Mouse (Mus musculus): ENCODE measurements at regions not wholly inside any gene's neighbourhood (a gene's known extent, or its start where the extent isn't known, plus 50 kb on each side); places are given as distances from the start of the nearest gene placed in this dataset.

DNA sequence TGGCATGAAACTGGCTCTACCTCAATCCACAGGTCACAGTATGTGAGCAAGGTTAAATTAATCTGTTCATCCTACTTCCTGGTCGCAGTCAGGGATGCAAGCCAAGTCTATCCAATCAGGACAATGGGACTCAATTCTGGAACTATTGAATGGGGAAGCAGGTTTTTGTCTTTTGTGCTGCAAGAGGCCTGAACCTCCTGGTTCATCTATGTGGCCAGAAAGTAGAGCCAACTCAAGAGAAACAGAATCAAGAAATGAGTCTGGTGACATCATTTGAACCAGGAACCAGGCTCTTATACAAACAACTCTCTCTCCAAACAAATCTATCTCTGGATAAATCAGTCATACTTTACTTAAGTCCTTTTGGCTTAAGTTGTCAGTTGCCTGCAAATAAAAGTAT lies 294.7 kb upstream of the Usp25 start:
- DNase-seq (ENCODE audit: low read depth, low spot score): no peak

DNA sequence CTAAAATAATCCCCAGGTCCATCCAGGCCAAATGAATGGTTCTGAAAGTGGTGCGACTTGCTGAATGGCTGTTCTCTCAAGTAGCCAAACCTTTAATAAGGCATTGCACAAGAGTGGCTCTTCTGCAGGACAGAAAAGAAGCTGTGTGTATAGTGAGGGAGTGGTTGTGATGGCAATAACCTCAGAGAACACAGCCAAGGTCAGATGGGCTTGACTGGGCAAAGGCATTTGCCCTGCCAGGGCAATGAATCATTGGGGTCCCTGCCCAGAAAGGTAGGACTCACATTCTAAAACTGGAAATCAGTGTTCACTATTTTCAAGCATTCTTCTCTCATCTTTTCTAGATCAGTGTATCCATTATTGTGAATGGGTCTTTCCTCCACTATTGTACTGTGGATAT lies 295.4 kb upstream of the Usp25 start:
- no peak for DNase-seq (ENCODE audit: low read depth, low spot score)

DNA sequence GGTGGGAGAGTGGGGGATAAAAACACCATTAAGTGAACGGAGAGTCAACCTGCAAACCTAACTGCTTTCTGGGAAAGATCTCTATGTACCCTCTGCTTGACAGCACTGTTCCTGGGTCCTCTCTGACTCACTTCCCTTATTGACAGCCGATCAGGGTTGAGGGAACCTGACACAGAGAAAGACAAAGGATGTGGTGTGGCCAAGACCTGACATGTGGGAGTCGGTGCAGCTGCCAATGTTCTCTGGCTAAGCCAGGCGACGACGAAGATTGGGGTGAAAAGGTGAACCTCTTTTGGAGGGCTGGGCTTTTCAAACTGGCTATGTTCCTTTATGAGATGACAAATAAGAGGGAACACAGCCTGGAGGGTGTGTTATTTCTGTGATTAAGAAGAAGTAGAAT lies 318.6 kb upstream of the Usp25 start:
- peak; percentile 34 for DNase-seq (ENCODE audit: low read depth, low spot score)

DNA sequence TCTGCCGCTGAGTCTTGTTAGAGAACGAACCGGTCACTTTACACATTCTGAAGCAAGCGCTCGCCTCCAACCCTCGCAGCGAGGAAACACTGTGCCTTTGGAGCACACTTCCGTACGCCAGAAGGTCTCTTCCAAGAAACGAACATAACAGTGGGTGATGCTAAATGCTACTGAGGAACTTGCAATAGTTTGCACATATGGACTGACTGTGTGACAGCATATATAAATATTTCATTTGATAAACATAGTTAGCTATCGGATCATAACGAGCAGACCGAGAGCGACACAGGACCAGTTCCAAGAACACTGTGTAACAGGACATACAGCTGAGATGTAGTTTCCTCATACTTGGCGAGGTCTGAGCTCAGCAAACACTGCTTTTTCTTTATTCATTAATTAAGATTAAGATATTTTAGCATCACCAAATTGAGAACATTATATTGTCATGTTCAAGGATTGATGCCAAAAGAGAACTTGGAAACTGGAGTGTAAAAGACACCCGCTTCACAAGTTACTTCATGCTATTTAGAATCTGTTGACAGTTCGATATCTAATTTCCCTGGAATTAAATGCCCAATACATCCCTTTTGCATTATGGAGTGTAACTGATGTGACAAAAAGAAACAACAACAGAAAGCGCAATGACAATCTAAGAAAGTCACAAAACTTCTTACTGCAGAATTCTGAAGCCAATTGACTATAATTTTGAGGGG lies 314.3 kb upstream of the Nrip1 start:
- DNase-seq (ENCODE audit: low read depth, low spot score): no peak

DNA sequence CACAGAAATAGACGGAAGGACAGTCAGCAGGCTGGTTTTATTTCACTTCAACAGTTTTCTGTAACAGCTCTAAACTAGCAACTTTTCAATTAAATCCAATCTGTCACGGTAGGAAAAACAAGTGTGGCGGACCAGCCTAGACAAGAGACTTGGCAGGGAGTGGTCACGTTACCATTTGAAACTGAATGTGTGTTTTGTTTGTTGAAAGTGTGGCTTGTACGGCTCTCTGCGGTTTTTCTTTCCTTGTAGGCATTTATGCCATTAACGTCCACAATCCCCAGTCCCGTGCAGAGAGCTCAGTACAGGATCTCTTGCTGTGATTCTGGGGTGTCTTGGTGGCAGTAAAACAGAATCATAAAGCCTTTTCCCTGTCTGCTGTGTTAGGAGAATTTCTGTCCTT lies 311.9 kb upstream of the Nrip1 start:
- DNase-seq (ENCODE audit: low read depth, low spot score): no peak

DNA sequence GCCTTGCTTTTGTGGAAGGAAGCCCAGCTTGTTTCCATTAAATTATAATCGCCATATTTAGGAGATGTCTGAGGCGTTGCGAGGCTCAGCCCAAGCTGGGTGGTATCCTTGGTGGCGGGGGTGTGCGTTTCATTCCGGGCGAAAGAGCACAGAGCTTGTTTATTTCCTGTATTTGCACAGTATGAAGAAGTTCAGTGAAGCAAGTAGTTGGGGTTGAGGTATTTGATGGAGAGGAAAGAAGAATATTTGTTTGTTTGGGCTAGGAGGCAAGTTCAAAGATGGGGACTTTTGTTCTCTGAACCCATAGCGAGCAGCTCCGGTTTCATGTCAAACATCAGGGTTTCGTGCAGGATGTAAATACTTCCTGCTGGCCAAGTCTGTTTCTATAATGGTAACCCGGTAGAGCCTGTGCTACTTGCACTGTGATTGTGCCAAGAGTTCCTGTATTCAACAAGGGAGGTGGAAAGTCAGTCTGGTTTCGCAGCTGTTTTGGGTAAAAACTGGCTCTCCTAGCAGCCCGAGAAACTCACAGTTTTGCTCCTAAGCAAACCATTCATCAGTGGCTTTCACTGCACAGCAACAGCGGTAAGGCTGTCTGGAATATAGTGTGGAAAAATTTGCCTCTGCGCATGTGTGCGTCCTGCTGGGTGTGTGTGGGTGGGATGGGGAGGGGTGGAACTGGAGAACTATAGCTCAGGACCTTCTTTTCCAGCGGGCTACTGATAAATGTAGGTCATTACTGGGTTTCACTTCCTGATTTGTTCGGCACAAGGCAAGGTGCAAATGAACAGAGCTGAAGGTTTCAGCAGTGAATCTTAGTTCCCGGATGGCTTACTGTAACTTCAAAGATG lies 306.7 kb upstream of the Nrip1 start:
- peak; percentile 85 for DNase-seq (ENCODE audit: low read depth, low spot score)

DNA sequence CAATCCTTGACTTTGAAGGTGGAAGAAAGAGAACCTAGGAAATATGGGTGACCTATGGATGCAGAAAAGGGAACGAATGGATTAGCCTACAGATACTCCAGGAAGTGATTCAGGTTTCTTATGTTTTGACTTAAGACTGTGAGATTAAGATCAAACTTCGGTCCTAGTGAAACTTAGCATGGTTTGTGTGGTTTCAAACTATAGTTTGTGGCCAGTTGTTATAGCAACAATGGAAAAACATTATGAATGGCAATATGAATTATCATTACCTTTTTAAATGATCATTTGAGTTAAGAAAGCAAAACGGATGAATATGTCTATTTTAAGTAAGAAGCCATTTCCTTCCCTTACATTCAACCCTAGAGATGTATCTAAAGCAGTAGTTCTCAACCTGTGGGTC lies 305.3 kb upstream of the Nrip1 start:
- no peak for DNase-seq (ENCODE audit: low read depth, low spot score)

DNA sequence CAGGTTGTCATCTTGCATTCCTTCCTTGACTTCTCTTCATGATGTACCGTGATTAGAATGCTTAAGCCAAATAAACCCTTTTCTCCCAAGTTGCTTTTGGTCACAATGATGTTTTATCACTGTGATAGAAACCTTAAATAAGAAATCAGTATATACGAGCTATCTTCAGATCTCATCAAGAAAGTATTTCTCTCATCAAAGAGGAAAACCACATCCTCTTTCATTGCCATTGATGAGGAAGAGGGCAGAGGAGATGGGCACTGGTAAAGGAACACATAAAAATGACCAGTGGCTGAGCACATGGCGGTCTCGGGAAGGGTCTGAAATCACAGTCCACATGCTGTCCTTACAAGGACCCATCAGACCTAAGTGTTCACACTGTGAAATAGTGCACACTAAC lies 296.2 kb upstream of the Nrip1 start:
- no peak for DNase-seq (ENCODE audit: low read depth, low spot score)

DNA sequence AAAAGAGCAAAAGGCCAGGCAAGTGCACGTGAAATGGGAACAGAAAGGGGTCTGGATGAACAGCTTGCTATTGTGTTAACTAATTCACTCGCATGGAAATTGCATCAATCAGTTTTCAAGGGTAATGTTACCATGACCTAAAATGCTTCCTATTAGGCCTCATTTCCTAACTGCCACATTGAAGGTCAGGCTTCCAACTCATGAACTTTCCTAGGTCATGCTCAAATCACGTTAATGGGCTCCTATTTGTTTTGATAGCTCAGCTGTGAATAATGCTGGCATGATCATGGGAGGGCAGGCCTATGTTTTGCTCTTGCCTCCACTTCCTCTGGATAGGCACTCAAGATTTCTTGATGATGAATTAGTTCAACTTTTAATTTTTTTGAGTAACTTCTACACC lies 293.4 kb upstream of the Nrip1 start:
- DNase-seq (ENCODE audit: low read depth, low spot score): no peak

DNA sequence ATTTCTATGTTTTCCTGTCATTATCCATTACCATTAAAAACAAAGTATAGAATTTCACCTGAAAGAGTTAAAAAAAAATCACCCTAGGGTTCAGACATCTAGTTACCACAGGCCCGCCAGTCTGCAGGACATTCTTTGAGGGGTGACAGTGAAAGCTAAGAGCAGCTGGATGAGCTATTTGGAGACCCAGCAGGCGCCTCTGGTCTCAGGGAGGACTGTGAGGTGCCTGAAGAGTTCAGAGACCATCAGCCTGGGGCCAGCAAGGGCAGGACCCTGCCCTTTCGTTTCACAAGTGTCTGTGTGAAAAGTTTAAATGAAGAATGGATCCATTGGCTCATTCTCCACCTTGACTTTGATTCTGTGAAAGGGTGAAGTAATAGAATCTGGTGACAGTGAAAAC lies 281.5 kb upstream of the Nrip1 start:
- no peak for DNase-seq (ENCODE audit: low read depth, low spot score)

DNA sequence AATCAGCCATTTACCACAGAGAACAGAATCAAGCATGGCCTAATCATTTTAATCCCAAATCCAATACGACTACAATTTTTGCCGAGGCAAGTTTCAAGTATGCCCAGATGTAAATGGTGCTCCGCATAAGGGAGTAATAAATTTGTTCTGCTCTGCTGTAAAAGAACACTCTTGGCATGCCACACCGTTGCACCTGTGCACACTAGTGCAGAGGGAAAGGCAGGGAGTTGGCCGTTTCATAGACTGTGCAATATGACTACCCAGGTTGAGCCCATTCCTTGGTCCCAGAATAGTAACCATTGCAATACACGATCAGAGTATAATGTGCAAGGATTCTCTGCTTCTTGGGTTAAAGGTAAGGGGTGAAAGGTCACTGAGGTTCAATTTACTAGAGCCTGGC lies 270.7 kb upstream of the Nrip1 start:
- DNase-seq (ENCODE audit: low read depth, low spot score): no peak

DNA sequence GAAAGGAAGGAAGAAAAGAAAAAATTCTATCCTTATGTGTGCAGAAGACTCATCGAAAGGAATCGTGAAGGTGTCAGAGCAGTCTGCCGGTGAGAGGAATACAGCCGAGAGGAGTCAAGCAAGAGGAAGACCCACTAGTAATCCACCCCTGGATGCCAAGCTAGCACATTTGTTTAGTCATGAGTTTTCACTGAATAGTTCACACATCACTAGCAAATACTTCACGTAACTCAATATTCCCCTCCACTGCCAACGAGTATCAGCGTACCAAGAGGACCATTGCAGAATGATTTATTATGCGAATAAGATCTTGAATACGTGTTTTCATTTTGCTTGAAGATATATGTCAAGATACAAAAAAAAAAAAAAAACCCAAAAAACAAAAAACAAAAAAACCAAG lies 270.2 kb upstream of the Nrip1 start:
- no peak for DNase-seq (ENCODE audit: low read depth, low spot score)

DNA sequence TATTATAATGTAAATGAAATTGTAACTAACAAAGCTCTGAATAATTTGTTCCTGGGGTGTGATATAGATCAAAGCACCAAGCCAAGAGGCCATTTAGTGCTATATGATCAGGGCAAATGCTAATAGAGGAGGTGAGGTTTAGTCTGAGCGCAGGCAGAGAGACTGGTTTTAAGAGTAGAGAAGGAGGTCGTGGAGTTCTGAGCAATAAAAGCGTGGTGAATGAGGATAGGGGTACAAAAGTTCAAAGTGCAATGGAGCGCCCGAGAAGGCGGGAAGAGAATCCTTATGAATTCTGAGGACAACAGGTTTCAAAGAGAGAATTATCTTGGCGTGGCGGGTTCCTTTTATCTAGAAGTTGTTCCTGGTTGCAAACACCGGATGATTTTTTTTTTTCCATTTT lies 261.5 kb upstream of the Nrip1 start:
- DNase-seq (ENCODE audit: low read depth, low spot score): no peak

DNA sequence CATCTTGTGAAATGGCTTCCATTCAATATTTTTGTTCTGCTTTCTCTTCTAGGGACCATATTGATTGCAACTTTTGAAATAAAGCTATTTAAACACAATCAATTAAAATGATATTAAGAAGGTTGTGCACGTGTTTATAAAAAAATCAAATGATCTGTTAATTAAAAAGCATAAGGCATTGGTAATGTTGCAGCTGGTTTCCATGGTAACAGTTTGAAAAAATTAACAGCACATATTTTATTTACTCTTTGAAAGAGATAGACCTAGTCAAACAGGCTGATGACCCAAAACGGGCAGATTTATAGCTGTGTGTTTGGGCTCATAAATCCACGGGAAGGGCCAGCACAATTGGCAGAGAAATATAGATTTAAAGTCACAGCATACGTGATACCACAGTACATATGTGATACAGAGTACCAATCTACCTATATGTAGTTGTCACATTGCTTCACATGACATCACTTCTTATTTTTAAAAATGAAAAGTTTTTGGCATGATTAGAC lies 260.6 kb upstream of the Nrip1 start:
- no peak for DNase-seq (ENCODE audit: low read depth, low spot score)

DNA sequence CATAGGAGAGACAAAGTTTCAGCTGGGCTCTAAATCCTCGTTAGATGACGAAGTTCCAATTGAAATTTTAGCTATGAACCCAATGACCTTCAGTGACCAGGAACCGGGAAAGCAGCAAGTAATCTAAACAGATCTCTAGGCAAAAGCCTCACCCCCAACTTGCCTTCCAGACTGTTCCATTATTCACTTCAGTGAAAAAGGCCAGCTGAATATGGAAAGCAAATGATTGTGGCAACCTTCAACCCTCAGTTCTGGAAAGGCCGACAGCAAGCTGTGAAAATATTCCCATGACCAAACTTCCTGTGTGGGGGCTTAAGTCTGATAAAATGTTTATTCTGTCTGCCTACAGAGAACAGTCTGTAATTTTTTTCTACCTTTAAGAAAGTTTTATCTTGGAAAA lies 252.5 kb upstream of the Nrip1 start:
- no peak for DNase-seq (ENCODE audit: low read depth, low spot score)

DNA sequence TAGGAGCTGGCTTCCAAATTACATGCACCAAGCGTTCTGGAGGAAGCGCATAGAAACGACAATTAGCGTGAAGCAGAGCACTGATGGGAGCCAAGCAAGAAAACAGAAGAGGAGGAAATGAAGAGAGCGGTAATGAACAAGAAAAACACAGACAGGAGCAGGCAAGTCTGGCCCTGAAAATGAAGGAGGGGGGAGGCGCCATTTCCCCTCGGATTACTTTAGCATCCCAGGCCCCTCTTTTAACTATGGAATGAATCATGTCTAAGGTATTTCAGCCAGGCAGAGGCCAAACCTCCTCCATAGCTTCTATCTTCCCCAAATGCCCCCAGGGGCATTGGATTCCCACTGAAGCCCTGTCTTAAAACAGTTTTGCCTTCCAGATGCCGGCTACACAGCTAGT lies 248.1 kb upstream of the Nrip1 start:
- DNase-seq (ENCODE audit: low read depth, low spot score): no peak

DNA sequence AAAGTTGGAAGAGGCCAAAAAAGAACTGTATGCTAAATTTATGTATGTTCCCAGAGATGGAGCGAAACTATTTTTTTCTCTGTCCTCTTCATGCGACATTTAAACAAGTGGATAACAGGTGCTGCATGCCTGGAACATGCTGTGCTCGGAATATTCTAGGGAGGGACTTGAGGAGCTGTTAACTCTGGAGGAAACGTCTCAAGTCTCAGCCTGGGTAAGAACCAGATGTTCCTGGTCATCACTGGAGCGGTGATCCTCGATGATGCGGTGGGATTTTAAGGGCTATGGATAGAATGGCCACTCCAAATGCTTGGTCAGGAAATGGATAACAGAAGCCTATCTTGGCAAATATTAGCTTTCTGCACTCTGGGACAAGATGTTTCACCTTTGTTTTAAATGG lies 244.7 kb upstream of the Nrip1 start:
- DNase-seq (ENCODE audit: low read depth, low spot score): no peak

DNA sequence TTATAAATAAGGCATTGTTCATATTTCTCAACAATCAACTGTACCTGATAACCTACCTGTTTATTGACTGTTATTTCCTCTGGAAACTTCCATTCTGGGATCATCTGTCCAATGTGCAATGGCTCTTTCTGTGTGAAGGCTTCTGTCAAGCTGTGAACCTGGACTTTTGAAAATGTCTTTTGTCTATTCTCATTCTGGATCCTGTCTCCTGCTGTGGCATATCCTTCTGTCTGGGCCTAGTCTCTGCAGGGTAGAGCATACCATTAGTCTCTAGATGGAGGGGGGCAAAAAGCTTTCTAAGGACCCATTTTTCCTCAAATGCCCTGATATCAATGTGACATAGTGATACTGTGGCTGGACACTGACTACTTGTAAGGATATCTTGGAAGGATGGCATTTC lies 237.4 kb upstream of the Nrip1 start:
- DNase-seq (ENCODE audit: low read depth, low spot score): no peak

DNA sequence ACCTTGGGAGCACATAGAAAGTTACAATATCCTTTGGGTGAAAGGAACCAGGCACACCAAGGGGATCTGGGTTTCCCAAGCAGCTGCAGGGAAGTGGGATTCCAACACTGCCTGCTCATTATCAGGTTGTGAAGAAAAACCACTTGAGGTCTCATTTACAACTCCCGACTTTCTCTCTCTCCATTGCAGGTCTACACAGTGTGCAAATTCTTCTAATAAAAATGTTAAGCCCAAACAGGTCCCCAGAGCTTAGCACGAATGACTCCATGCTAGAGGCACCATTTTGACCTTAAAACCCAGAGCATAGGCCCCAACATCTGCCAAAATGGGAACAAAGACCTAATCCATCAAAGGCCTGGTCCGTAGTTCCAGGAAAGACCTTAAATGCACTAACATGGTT lies 231.3 kb upstream of the Nrip1 start:
- no peak for DNase-seq (ENCODE audit: low read depth, low spot score)

DNA sequence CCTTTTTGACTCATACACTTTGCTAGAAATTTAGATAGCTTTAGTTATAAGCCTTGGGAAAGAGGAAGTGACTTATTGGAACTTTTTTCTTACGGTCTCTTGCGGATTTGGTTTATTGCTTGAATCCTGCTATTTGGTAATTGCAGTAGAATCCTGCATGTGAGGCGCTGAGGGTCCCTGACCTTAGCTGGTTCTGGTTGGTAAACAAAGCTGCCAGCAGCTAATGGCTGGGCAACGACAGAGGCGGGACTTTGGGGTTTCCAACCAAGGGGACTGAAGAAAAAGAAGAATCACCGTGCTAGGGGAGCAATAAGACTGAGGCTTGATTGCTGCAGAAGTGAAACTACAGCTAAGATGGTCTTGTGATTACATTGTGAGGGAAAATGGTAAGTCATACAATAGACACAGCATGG lies 230.2 kb upstream of the Nrip1 start:
- DNase-seq (ENCODE audit: low read depth, low spot score): peak; percentile 69

DNA sequence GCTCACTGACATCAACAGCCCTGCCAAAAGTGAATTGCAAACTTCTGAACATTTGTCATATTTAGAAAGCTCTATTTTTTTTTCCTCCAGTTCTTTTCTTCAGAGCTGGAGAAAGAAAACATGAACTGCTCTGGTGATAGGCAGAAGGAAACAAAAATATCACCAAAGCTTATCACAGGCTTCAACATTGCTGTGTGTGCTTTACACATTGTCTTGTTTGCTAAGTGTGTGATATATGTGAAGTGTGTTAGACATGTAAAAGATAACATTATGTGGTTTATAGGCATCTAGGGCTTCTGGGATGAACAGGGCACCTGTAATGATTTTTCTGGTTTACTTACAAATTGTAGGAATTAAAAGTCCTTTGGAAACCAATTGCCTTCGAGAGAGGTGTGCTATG lies 229.8 kb upstream of the Nrip1 start:
- DNase-seq (ENCODE audit: low read depth, low spot score): no peak

DNA sequence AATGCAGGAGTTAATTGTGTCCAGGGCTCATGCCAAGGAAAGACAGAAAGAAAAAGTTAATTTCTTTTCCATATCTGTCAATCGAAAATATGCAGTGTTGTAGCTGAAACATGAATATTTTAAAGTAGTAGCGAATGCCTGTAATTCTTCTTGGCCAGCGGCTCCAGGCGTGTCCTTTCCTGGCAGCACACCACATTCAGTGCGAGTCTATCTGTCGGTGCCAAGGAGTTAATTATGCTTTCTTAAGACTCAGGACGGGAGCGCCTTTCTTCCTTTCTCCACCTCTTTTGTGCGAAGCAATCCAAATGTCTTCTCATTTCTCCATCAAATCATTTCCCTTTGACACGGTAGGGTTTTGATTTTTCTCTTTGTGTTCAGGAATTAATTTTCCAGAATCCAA lies 226.5 kb upstream of the Nrip1 start:
- DNase-seq (ENCODE audit: low read depth, low spot score): no peak
